Mouse (Mus musculus): Measurements from ENCODE around the gene Rundc3a. TPM values are rescaled to one million over a fixed set of nuclear protein-coding genes. Genes with fewer than 3 reads are reported as not detected.
"Not testable (repeated sequence)": the region's sequence is repeated elsewhere in the genome, so short reads cannot be mapped to it uniquely, and the experiment has no call there.

The Rundc3a gene
- polyA plus RNA-seq, 1 experiment from 2014 or later, result 57.0 TPM

DNA sequence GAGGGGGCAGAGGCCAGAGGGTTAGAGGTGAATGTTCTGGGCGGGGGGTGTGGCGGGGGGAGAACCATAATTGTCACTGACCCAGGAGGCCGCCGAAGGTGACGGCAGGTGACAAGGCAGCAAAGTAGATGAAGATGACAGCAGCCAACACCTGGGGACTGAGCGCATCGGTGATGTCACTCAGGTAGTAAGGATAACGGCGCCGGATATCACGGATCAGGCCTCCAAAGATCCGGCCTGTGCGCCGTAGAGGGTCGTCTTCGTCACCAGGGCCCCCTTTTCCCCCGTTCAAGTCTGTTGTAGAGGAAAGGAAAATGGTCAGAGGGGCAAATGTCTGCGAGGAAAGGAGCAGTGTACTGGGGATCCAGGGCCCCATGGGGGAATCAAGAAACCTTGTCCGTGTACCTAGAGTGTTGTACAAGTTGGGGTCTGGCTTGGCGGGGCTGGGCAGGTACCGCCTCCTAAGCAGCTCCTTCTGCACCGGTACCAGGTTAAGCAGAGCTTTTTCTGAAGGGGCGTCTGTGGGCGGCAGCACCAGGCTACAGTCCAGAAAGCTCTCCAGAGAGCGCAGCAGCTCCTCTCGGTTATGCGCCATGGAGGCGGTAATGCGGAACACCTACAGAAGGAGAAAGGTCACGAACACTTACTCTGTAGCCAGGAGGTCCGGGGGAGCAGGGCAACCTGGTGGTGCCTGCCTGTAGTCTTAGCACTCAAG is 36.4 kb upstream of the Rundc3a start:
- WGBS, result 75% methylated on average over 31 of the region's 31 CpGs
- Histone ChIP-seq H3K4me1 (replicated peaks) (peaks cover 27% of the 10 kb centered on the region), H3K4me3 (no peak overlapping the region), H3K36me3 (no peaks in the 10 kb centered on the region), H3K27me3 (ENCODE audit: insufficient read depth, poor library complexity, severe bottlenecking) (peaks cover 33% of the 10 kb centered on the region), H3K9me3 (no peaks in the 10 kb centered on the region), H3K27ac (no peak overlapping the region)
- DNase-seq (ENCODE audit: low spot score), result no peak

DNA sequence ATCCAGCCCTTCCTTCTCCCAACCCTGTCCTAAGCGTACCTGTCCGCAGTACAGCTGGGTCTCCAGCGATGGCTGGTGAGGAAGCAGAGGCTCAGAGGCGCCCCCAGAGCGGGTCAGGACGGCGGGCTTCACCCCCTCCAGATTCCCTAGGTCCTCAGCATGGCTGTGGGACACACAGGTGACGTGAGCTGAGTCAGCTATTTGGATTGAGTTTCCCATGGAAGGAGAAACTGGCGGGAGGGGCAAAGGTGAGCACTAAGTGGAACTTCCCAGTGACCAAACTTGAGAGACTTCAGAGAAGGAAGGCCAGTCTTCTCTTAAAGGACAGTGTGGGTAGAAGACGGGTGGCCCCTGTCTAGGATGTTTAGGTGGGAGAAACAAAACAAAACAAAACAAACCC is 34.8 kb upstream of the Rundc3a start:
- Histone ChIP-seq H3K4me3 (no peak overlapping the region), H3K36me3 (no peaks in the 10 kb centered on the region), H3K9me3 (no peaks in the 10 kb centered on the region), H3K27ac (no peak overlapping the region), H3K27me3 (ENCODE audit: insufficient read depth, poor library complexity, severe bottlenecking) (peaks cover 19% of the 10 kb centered on the region), H3K4me1 (replicated peaks) (peaks cover 19% of the 10 kb centered on the region)
- no peak for DNase-seq (ENCODE audit: low spot score)
- WGBS, result 67% methylated on average over 10 of the region's 10 CpGs

DNA sequence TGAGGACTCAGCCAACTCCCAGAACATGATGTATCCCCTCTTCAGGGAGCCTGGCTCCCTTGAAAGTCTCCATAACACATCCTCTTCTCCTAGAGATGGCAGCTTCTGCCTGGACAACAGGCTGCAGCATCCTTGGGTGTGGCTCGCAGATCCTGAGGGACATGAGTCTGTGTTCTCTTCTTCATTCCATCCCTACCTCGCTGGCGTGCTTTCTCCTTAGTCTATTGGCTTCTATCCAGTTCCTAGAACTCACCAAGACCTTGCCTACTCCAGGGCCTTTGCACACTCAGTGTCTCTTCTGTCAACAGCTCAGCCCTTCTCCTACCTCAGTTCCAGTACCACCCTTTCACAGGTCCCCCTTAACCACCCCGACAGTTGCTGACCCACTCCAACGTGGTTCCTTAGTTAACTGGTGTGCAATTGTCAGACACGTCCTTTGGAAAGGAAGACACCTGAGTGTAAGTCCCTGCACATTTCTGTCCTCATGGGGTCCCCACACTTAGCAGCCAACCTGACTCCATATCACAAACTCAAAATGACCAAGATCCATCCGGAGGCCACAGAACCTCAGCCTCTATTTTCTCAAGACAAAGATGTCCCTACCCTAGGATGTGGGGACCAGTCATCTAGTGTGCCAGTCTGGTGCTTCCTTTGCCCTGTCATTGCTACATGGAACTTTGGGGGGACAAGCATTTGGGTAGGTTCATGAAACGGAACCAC is 31.3 kb upstream of the Rundc3a start:
- 92% methylated on average over 8 of the region's 8 CpGs for WGBS
- peaks cover 29% of the 10 kb centered on the region for H3K4me1 ChIP-seq (replicated peaks)
- H3K36me3 ChIP-seq, result no peaks in the 10 kb centered on the region
- peaks cover 8% of the 10 kb centered on the region; the same call in 1 of the 2 replicates for H3K27me3 ChIP-seq (ENCODE audit: insufficient read depth, poor library complexity, severe bottlenecking)
- no peak overlapping the region for H3K27ac ChIP-seq
- no peak for DNase-seq (ENCODE audit: low spot score)
- H3K9me3 ChIP-seq, result no peaks in the 10 kb centered on the region
- peak overlapping the region; percentile 32 for H3K4me3 ChIP-seq

DNA sequence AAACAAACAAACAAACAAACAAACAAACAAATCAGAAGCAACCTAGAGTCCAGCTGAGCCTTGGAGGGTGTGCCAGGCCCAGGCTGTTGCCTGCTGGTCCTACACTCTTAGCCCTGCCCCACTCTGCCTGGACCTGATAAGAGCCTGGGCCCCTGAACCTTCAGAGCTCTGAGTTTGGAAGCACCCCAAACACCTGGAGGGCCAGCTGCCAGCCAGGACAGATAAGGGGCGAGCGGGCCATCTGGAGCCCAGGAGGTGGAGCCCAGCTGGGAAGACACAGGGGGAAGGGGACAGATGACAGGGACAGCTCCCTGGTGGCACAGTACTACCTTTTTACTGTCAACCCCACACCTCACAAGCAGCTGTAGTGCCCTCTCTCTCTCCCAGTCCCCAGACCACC is 29.6 kb upstream of the Rundc3a start:
- H3K4me3 ChIP-seq, result peak overlapping the region; percentile 28; the same call in 1 of the 2 replicates

DNA sequence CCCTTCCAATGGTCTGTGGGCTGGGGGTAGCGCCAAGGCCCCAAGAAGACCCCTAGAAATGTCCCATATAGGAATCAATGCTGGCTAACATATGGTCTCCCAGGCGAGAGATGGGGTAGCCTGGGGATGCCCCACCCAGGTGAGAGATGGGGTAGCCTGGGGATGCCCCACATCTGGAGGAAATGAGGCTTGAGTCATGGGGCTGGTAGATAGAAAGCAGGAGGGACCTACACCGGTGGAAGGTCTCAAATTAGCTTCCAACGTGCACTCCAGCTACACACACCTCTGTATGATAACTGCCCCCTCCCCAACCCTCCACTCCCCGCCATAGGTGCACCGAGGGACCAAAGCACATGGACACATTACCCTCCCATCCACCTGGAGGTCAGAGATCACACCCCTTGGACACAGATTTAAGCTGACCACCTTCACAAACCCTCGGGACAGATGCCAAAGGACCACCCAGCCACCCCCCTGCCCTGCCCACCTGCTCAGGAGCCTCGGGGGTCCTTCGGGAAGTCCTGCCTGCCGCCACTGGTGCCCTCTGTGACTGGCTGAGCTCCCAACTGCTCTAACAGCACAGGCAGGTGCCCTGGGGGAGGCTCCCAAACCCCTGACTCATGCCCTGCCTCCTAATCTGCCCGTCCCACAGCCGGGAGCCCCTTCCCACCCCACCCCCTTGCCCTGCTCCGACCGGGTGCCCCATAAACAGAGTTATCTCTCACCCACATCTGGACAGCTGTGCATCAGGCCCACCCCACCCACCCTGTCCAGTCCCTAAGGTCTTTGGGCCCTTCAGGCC is 28.4 kb upstream of the Rundc3a start:
- H3K27me3 ChIP-seq (ENCODE audit: insufficient read depth, poor library complexity, severe bottlenecking), result no peaks in the 10 kb centered on the region
- H3K36me3 ChIP-seq, result no peaks in the 10 kb centered on the region
- peak overlapping the region; percentile 66 for H3K27ac ChIP-seq
- 73% methylated on average over 14 of the region's 14 CpGs for WGBS
- DNase-seq (ENCODE audit: low spot score), result no peak
- H3K4me3 ChIP-seq, result peak overlapping the region; percentile 28
- no peaks in the 10 kb centered on the region for H3K9me3 ChIP-seq
- peaks cover 23% of the 10 kb centered on the region for H3K4me1 ChIP-seq (replicated peaks)

More for the DNA sequence above, 29.6 kb upstream of the Rundc3a start:
- Histone ChIP-seq H3K4me1 (replicated peaks) (peaks cover 19% of the 10 kb centered on the region), H3K27ac (peak overlapping the region; percentile 42), H3K9me3 (no peaks in the 10 kb centered on the region), H3K36me3 (no peaks in the 10 kb centered on the region), H3K27me3 (ENCODE audit: insufficient read depth, poor library complexity, severe bottlenecking) (no peaks in the 10 kb centered on the region)
- WGBS, result 64% methylated on average over 2 of the region's 2 CpGs
- DNase-seq (ENCODE audit: low spot score), result no peak

DNA sequence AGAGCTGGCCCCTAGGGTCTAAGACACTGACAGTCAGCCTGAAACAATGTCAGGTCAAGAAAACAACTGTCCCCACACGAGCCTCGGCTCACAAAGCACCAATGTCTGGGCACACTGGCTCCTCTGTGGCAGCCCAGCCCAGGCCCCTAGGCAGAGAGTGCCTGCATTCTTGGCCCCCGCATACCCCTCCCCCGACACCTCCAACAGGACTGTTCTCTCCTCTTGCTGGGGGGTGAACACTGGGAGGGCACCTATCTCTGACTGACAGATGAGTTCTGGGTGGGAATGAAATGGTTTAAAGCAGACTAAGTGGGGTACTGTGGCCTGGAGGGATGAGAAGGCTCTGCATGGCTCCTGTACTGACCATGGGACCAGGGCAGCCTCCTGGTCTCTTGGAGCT is 27.5 kb upstream of the Rundc3a start:
- Histone ChIP-seq H3K4me3 (no peak overlapping the region), H3K4me1 (replicated peaks) (peaks cover 23% of the 10 kb centered on the region), H3K36me3 (no peaks in the 10 kb centered on the region), H3K27me3 (ENCODE audit: insufficient read depth, poor library complexity, severe bottlenecking) (no peaks in the 10 kb centered on the region), H3K27ac (peak overlapping the region; percentile 66), H3K9me3 (no peaks in the 10 kb centered on the region)
- DNase-seq (ENCODE audit: low spot score), result no peak
- 40% methylated on average over 4 of the region's 4 CpGs for WGBS

DNA sequence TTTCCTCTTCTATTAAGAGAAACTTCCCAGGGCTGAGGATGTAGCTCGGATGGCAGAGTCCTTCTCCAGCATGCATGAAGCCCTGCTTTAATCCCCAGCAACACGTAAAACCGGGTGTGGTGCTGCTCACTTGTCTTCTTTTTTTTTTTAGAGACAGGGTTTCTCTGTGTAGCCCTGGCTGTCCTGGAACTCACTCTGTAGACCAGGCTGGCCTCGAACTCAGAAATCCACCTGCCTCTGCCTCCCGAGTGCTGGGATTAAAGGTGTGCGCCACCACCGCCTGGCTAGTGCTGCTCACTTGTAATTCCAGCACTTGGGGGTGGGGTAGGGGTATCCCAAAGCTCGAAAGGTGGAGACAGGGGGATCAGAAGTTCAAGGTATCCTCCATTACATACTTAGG is 27.1 kb upstream of the Rundc3a start, which contains the start of gene Slc4a1:
TSS of gene Slc4a1 (minus strand) at position 101 of the 400 bp plus-strand sequence.
- Histone ChIP-seq H3K27ac (peak within 1 kb of the TSS; percentile 66), H3K4me1 (replicated peaks) (peaks cover 23% of the 10 kb centered on the region)
- not testable (repeated sequence) for H3K36me3 ChIP-seq; DNase-seq (ENCODE audit: low spot score); H3K27me3 ChIP-seq (ENCODE audit: insufficient read depth, poor library complexity, severe bottlenecking); H3K9me3 ChIP-seq; H3K4me3 ChIP-seq
- WGBS, result 83% methylated on average over 8 of the region's 8 CpGs

DNA sequence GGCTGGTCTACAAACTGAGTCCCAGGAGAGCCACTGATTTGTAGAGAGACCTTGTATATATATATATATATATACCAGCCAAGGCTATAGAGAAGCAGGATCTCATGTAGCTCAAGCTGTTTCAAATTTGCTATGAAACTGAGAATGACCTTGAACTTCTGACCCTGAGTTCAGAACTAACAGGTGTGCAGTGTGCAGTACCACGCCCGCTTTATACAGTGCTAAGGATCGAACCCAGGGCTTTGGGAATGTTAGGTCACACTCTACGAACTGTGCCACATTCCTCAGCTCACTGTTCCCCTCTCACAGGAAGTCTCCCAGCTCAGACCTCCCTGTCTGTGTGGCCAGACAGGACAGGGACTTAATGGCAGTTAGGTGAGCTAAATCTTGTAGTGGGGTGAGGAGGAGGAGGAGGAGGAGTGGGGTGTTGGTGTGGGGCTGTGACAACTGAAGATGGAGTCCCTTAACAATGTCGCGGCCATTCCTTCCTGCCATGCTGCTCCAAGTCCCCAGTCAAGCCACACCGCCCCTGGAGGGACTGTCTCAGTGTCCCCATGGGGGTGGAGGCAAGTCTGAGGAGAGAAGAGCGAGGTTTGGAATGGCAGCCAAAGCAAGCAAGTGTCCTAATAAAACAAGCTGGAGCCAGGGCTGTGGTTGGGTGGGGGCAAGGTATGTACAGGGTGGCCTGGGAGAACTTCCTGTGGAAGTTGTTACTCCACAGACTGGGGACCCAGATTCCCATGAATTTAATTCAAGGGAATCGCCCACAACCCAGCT is 25.5 kb upstream of the Rundc3a start:
- H3K9me3 ChIP-seq, result no peaks in the 10 kb centered on the region
- H3K4me3 ChIP-seq, result no peak overlapping the region
- no peak for DNase-seq (ENCODE audit: low spot score)
- H3K27me3 ChIP-seq (ENCODE audit: insufficient read depth, poor library complexity, severe bottlenecking), result peaks cover 8% of the 10 kb centered on the region; the same call in 1 of the 2 replicates
- no peaks in the 10 kb centered on the region for H3K36me3 ChIP-seq
- H3K4me1 ChIP-seq (replicated peaks), result peaks cover 19% of the 10 kb centered on the region
- WGBS, result 80% methylated on average over 9 of the region's 9 CpGs
- H3K27ac ChIP-seq, result no peak overlapping the region; the same call in 1 of the 2 replicates

DNA sequence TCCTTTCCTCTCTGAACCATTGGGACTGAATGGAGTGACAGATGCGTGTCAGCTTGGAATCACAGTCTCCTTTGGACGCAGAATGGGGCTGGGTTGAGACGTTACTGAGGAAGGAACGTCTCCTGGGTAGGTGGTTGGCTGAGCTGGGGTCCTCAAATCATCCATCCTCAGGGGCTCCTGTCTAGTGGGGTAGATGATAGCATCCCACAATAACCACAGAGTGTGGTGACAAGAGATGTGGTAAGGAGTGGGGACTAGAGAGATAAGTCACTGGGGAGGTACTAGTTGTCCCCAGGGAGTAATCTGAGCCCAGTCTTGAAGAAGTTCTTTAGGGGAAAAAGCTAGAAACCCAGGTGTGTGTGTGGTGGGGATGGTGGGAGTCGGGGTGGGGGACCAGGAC is 24.9 kb upstream of the Rundc3a start:
- H3K36me3 ChIP-seq, result no peaks in the 10 kb centered on the region
- peaks cover 23% of the 10 kb centered on the region for H3K4me1 ChIP-seq (replicated peaks)
- WGBS, result 80% methylated on average over 5 of the region's 5 CpGs
- no peak overlapping the region for H3K27ac ChIP-seq
- peaks cover 14% of the 10 kb centered on the region for H3K27me3 ChIP-seq (ENCODE audit: insufficient read depth, poor library complexity, severe bottlenecking)
- H3K4me3 ChIP-seq, result no peak overlapping the region
- no peak for DNase-seq (ENCODE audit: low spot score)
- H3K9me3 ChIP-seq, result no peaks in the 10 kb centered on the region

DNA sequence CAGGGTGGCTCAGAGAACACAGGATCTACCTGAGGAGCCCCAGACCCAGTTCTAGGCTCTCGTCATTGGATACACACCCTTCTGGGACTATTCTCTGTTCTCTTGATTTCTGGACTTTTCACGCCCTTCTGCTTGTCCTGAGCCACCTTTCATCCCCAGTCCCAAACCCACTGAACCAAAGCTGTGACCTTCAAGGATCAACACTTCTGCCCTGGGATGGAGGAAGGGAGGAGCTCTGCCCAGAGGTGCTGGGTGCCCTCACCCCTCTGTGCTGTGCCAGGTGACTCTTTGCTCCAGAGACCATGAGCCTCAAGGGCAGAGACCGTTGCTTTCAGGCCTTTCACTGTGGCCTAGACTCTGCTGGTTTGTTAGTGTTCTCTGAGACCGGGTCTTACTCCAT is 23.9 kb upstream of the Rundc3a start:
- H3K27ac ChIP-seq, result no peak overlapping the region
- peaks cover 23% of the 10 kb centered on the region for H3K4me1 ChIP-seq (replicated peaks)
- no peaks in the 10 kb centered on the region for H3K36me3 ChIP-seq
- DNase-seq (ENCODE audit: low spot score), result no peak
- WGBS, result 79% methylated on average over 4 of the region's 4 CpGs
- H3K27me3 ChIP-seq (ENCODE audit: insufficient read depth, poor library complexity, severe bottlenecking), result peaks cover 23% of the 10 kb centered on the region
- no peaks in the 10 kb centered on the region for H3K9me3 ChIP-seq
- H3K4me3 ChIP-seq, result no peak overlapping the region

DNA sequence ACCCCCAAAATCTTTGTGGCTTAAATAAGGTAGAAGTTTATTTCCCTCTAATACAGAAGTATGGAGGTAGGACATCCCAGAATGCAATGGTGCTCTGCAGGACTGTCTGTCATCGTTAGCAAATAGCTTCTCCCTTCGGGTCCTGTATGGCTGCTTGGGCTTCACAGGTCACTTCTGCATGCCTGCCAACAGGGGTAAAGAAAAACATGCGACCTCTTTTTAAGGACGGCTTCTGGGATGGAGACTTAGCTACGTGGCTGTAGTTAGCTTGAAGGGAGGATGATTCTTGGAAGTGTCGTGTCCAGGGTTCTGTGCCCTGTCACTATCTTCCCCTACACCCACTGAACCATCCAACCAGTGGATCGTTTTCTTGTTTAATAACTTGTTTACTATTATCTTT is 22.9 kb upstream of the Rundc3a start:
- H3K4me1 ChIP-seq (replicated peaks), result peaks cover 23% of the 10 kb centered on the region
- H3K27ac ChIP-seq, result no peak overlapping the region
- DNase-seq (ENCODE audit: low spot score), result no peak
- H3K4me3 ChIP-seq, result no peak overlapping the region
- H3K27me3 ChIP-seq (ENCODE audit: insufficient read depth, poor library complexity, severe bottlenecking), result peaks cover 31% of the 10 kb centered on the region
- WGBS, result 59% methylated on average over 7 of the region's 7 CpGs
- no peaks in the 10 kb centered on the region for H3K9me3 ChIP-seq
- no peaks in the 10 kb centered on the region for H3K36me3 ChIP-seq

All from hindbrain, embryonic 10.5 days (tissue).